Mouse (Mus musculus) small intestine, adult 2 months (tissue): ENCODE data around the gene Cdc7.

Source experiments
- CTCF ChIP-seq: fragments of 200-500 bp; IDR thresholded peaks from 2 replicates; pipeline ENCODE4 v1.5.1; 2012; ENCODE audit warnings: low read depth, mild to moderate bottlenecking, control low read depth, inconsistent platforms, low read length, moderate library complexity, mixed read lengths; ENCODE audit not compliant: insufficient replicate concordance, insufficient read length; ENCODE audit errors: extremely low read depth
- POLR2A ChIP-seq: fragments of 200-500 bp; IDR thresholded peaks from 2 replicates; pipeline ENCODE4 v1.6.1; 2012; ENCODE audit warnings: low read depth, mild to moderate bottlenecking, control low read depth, inconsistent platforms, low read length, moderate library complexity

DNA sequence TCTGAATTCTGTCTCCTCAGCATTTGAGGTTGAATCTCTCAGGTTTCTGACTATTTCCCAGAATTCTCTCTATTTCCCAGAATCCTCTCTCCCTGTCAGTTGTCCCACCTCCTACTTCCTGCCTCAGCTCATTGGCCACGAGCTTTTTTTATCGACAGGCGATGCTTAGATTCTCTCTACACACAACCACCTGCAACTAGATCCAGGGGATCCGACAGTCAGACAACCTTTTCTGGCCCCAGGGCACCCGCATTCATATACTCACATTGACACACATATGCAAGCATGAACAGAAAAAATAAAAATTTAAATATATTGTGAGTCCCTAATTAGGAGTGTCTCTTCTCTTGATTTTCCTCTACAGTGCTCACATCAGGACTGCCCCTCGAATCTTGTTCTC, 63.5 kb downstream of the Cdc7 start:
- no peak for TF ChIP-seq CTCF
- no peak for TF ChIP-seq POLR2A
